Mouse (Mus musculus): ENCODE data around the gene Actl7b.

DNA sequence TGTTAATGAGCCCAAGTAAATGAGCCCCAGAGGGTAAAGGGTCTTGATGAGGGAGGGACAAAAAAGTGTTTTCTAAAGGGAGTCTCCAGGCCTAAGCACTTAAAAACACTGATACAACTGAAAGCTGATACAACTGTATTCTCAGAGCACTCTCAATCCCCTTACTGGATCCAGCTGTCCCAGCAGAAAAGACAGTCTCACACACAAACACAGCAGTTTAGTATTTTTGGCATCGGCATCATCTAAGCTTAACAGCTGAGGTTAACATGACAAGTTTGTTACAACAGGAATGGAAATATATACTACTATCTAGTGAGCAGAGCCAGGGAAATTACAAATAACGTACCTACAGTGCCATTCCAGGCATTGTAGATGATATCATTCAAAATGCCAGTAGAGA is 5.1 kb upstream of the Actl7b start:
- TF ChIP-seq CTCF (IDR thresholded peaks at IDR 0.05): no peak
- no peak for TF ChIP-seq EP300 (IDR thresholded peaks at IDR 0.05)
